Mouse (Mus musculus) cerebellum, adult 2 months (tissue): ENCODE measurements at regions not wholly inside any gene's neighbourhood (a gene's known extent, or its start where the extent isn't known, plus 50 kb on each side); places are given as distances from the start of the nearest gene placed in this dataset.
A peak's percentile ranks its signal among the peaks of the same experiment; 100 is the strongest.

ENCODE experiments used
- DNase-seq, 2 experiments: peaks; one replicate each; pipeline ENCODE4 v3.0.0; 2021
- H3K27ac ChIP-seq: fragments of 200-500 bp; 2 replicates; pipeline ENCODE4 v1.5.1; 2012; ENCODE audit warnings: low read length, control low read depth, inconsistent platforms; ENCODE audit not compliant: insufficient read depth
- H3K27me3 ChIP-seq: fragments of 200-500 bp; 2 replicates; pipeline ENCODE4 v1.6.1; 2012; ENCODE audit warnings: inconsistent platforms, mild to moderate bottlenecking, low read length, moderate library complexity; ENCODE audit not compliant: control insufficient read depth, insufficient read depth
- H3K4me1 ChIP-seq: fragments of 200-500 bp; 2 replicates; pipeline ENCODE4 v1.6.1; 2011; ENCODE audit warnings: low read length; ENCODE audit not compliant: control insufficient read depth, insufficient read depth
- H3K4me3 ChIP-seq: fragments of 200-500 bp; replicated peaks from 2 replicates; pipeline ENCODE3; 2011; ENCODE audit warnings: mild to moderate bottlenecking, low read depth, low read length, control low read depth; ENCODE audit not compliant: insufficient read depth
- CTCF ChIP-seq: fragments of 200-500 bp; IDR thresholded peaks from 2 replicates; pipeline ENCODE4 v1.5.1; 2011; ENCODE audit warnings: low read depth, mild to moderate bottlenecking, control low read depth, low read length, moderate library complexity, borderline replicate concordance; ENCODE audit not compliant: insufficient read depth
- POLR2A ChIP-seq: fragments of 200-500 bp; IDR thresholded peaks from 2 replicates; pipeline ENCODE4 v1.6.1; 2011; ENCODE audit warnings: low read length, control low read depth, borderline replicate concordance; ENCODE audit not compliant: insufficient read depth
- WGBS: fragments of 180-500 bp; shearing (Covaris S2); methylation state at CpG from one replicate; pipeline ENCODE4 v1.1.7; 2018; 5-methylcytosine and 5-hydroxymethylcytosine counted together

GRCm38 (mm10) chr16:66579551-66579950, 764.5 kb downstream of the Vgll3 start:
- Histone ChIP-seq H3K4me1 (no peaks in the 10 kb centered on the region), H3K27ac (no peak overlapping the region), H3K27me3 (no peaks in the 10 kb centered on the region; the same call in 1 of the 2 replicates), H3K4me3 (no peak overlapping the region)
- 8% methylated on average over 1 of the region's 1 CpGs for WGBS
- TF ChIP-seq POLR2A (no peak), CTCF (no peak)
- DNase-seq: no peak

- no peak for TF ChIP-seq CTCF
- no peak for TF ChIP-seq POLR2A
- 10% methylated on average over 12 of the region's 12 CpGs for WGBS
- no peaks in the 10 kb centered on the region for H3K4me1 ChIP-seq
- no peak for DNase-seq
- H3K27ac ChIP-seq: no peak overlapping the region
- H3K27me3 ChIP-seq: no peaks in the 10 kb centered on the region; the same call in 1 of the 2 replicates
- peak overlapping the region; percentile 38 for H3K4me3 ChIP-seq
Measured at GRCm38 (mm10) chr16:66585698-66586284, 770.7 kb downstream of the Vgll3 start.

- DNase-seq: no peak
- Histone ChIP-seq H3K4me3 (no peak overlapping the region), H3K27me3 (no peaks in the 10 kb centered on the region), H3K4me1 (no peaks in the 10 kb centered on the region), H3K27ac (no peak overlapping the region)
- 25% methylated on average over 2 of the region's 2 CpGs for WGBS
- TF ChIP-seq CTCF: no peak
- no peak for TF ChIP-seq POLR2A
Measured at GRCm38 (mm10) chr16:66602211-66602610, 787.2 kb downstream of the Vgll3 start.

- no peaks in the 10 kb centered on the region for H3K27me3 ChIP-seq
- H3K4me3 ChIP-seq: no peak overlapping the region
- no peak for DNase-seq
- 55% methylated on average over 3 of the region's 3 CpGs for WGBS
- no peak overlapping the region for H3K27ac ChIP-seq
- TF ChIP-seq POLR2A (no peak), CTCF (no peak)
- H3K4me1 ChIP-seq: no peaks in the 10 kb centered on the region
Measured at GRCm38 (mm10) chr16:66602686-66603085, 787.6 kb downstream of the Vgll3 start.

- H3K4me1 ChIP-seq: no peaks in the 10 kb centered on the region
- H3K27ac ChIP-seq: no peak overlapping the region
- no peak for DNase-seq
- H3K4me3 ChIP-seq: no peak overlapping the region
- no peaks in the 10 kb centered on the region for H3K27me3 ChIP-seq
- TF ChIP-seq POLR2A (no peak), CTCF (no peak)
- WGBS: 51% methylated on average over 6 of the region's 6 CpGs
Measured at GRCm38 (mm10) chr16:66603825-66604224, 788.8 kb downstream of the Vgll3 start.
